In the genomic region with DNA sequence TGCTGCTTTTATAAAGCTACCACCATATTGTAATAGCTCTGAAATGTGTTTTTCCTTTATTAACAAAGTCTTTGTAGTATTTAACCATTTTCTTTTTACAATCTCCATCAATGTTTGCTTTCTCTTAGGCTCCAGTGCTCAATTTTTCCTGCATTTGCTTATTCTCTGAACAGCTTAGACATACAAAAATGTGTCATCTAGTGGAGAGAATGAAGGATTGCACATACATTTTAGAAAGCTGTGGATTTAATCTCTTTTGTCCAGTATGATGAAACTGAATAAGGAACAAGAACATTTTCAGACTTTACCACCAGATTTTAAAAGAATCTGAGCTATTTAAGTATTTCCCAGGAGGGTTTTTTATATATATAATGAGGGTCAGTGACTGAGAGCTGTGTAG, we compare ENCODE assay signal across 22 mouse cellular contexts. TPM values are rescaled to one million over a fixed set of nuclear protein-coding genes. Genes with fewer than 3 reads are reported as not detected.
DNase-seq lines count a peak whose midpoint lies in the region; ATAC-seq and TF ChIP-seq lines count a peak whose summit lies in the region.
"Had no signal": no experiment of that assay in that cellular context is flagged by ENCODE, and none has a peak within 500 bp of the region (broad histone marks: within the 10 kb centered on the region; RNA-seq: fewer than 3 reads in every experiment).

No protein-coding gene starts in this region.

- TF ChIP-seq EP300 in heart, postnatal 0 days (IDR thresholded peaks at IDR 0.05; ENCODE audit: low read depth): no peak

- no peak overlapping the region for H3K4me2 ChIP-seq in heart, postnatal 0 days (ENCODE audit: low read depth, low read length)
- no peak overlapping the region for H3K4me2 ChIP-seq in lung, embryonic 16.5 days (ENCODE audit: low read depth, low read length)
- no peak overlapping the region for H3K4me2 ChIP-seq in intestine, postnatal 0 days (replicated peaks; ENCODE audit: low read depth)
- H3K4me2 ChIP-seq: embryonic facial prominence, embryonic 12.5 days; hindbrain, embryonic 14.5 days; liver, embryonic 11.5 days; neural tube, embryonic 15.5 days had no signal

- peak; percentile 51 for DNase-seq in heart, postnatal 0 days (ENCODE audit: low spot score)
- DNase-seq in heart, adult 18-20 months: no peak
- DNase-seq in lung, postnatal 10 days: no peak
- peak; percentile 63 for DNase-seq in Muller cell, postnatal 12 days (ENCODE audit: inconsistent ontology term)
- DNase-seq in T-cell, adult 2 months (ENCODE audit: low spot score): no peak
- DNase-seq: adrenal gland, postnatal 25 days; cerebellum, adult 2 months; gastrocnemius, postnatal 36 days; kidney, adult 2 months; kidney, postnatal 4 days; layer of hippocampus, postnatal 36 days; left cerebral cortex, postnatal 4 days; lung, postnatal 14 days; thymus, postnatal 25 days had no signal

- peaks cover 9% of the 10 kb centered on the region for H3K4me1 ChIP-seq in heart, postnatal 0 days (ENCODE audit: control insufficient read depth, insufficient read depth)
- H3K4me1 ChIP-seq in lung, embryonic 16.5 days (replicated peaks; ENCODE audit: control insufficient read depth, insufficient read depth, low read length): peaks cover 16% of the 10 kb centered on the region
- no peaks in the 10 kb centered on the region for H3K4me1 ChIP-seq in intestine, postnatal 0 days (replicated peaks; ENCODE audit: control insufficient read depth, insufficient read depth, low read length)
- H3K4me1 ChIP-seq: embryonic facial prominence, embryonic 12.5 days; neural tube, embryonic 15.5 days had no signal

- H3K9me3 ChIP-seq in heart, postnatal 0 days (replicated peaks; ENCODE audit: control insufficient read depth, low read length): no peaks in the 10 kb centered on the region
- H3K9me3 ChIP-seq in lung, embryonic 16.5 days (ENCODE audit: control insufficient read depth, low read length): no peaks in the 10 kb centered on the region
- no peaks in the 10 kb centered on the region for H3K9me3 ChIP-seq in intestine, postnatal 0 days (ENCODE audit: control insufficient read depth)
- H3K9me3 ChIP-seq: embryonic facial prominence, embryonic 12.5 days; megakaryocyte, embryonic 14.5 days; neural tube, embryonic 15.5 days had no signal

- no peaks in the 10 kb centered on the region for H3K27me3 ChIP-seq in heart, postnatal 0 days (ENCODE audit: control insufficient read depth, insufficient read depth, low read length)
- no peaks in the 10 kb centered on the region for H3K27me3 ChIP-seq in lung, embryonic 16.5 days (ENCODE audit: control insufficient read depth, insufficient read depth, low read depth, low read length)
- no peaks in the 10 kb centered on the region for H3K27me3 ChIP-seq in intestine, postnatal 0 days (replicated peaks; ENCODE audit: control insufficient read depth, insufficient read depth, low read length)
- H3K27me3 ChIP-seq: embryonic facial prominence, embryonic 12.5 days; megakaryocyte, embryonic 14.5 days; neural tube, embryonic 15.5 days had no signal

- no peaks in the 10 kb centered on the region for H3K36me3 ChIP-seq in heart, postnatal 0 days (replicated peaks; ENCODE audit: control insufficient read depth, insufficient read depth, low read length)
- H3K36me3 ChIP-seq in lung, embryonic 16.5 days (ENCODE audit: control insufficient read depth, insufficient read depth, low read length): no peaks in the 10 kb centered on the region
- H3K36me3 ChIP-seq in intestine, postnatal 0 days (ENCODE audit: control insufficient read depth, insufficient read depth): no peaks in the 10 kb centered on the region
- H3K36me3 ChIP-seq: embryonic facial prominence, embryonic 12.5 days; neural tube, embryonic 15.5 days had no signal

- H3K4me3 ChIP-seq in heart, postnatal 0 days (ENCODE audit: low read depth, low read length): no peak overlapping the region
- H3K4me3 ChIP-seq in lung, embryonic 16.5 days (ENCODE audit: low read length): no peak overlapping the region
- no peak overlapping the region for H3K4me3 ChIP-seq in intestine, postnatal 0 days (ENCODE audit: low read depth, low read length)
- H3K4me3 ChIP-seq: embryonic facial prominence, embryonic 12.5 days; megakaryocyte, embryonic 14.5 days; neural tube, embryonic 15.5 days had no signal

- no peak overlapping the region for H3K9ac ChIP-seq in heart, postnatal 0 days (replicated peaks; ENCODE audit: low read depth, low read length)
- no peak overlapping the region for H3K9ac ChIP-seq in lung, embryonic 16.5 days (ENCODE audit: low read length)
- no peak overlapping the region for H3K9ac ChIP-seq in intestine, postnatal 0 days (ENCODE audit: low read depth, low read length)
- H3K9ac ChIP-seq: embryonic facial prominence, embryonic 12.5 days; hindbrain, embryonic 14.5 days; neural tube, embryonic 15.5 days had no signal

- ATAC-seq in heart, postnatal 0 days (ENCODE audit: insufficient read depth, low read depth): no peak
- ATAC-seq in lung, embryonic 16.5 days (ENCODE audit: low read depth): peak; percentile 53; the same call in 1 of the 2 replicates
- ATAC-seq in intestine, postnatal 0 days: no peak
- ATAC-seq: activated CD4-positive, CD25-positive, alpha-beta regulatory T cell, adult 4 months had no signal

- peak; percentile 51 for TF ChIP-seq CTCF in heart, postnatal 0 days (IDR thresholded peaks at IDR 0.05; ENCODE audit: low read depth)
- TF ChIP-seq CTCF in intestine, postnatal 0 days (IDR thresholded peaks at IDR 0.05; ENCODE audit: low read depth): peak; percentile 52; the same call in 1 of the 2 replicates

- H3K27ac ChIP-seq in heart, postnatal 0 days (ENCODE audit: low read depth): no peak overlapping the region
- H3K27ac ChIP-seq in lung, embryonic 16.5 days (ENCODE audit: low read length): no peak overlapping the region
- H3K27ac ChIP-seq in intestine, postnatal 0 days (ENCODE audit: low read depth, low read length): no peak overlapping the region
- H3K27ac ChIP-seq: embryonic facial prominence, embryonic 12.5 days; hindbrain, embryonic 14.5 days; neural tube, embryonic 15.5 days had no signal

RNA-seq across cellular contexts. Expression of a gene that starts 18.0 kb away (rescaled TPM):
- 17.5 and 27.9 TPM in 2 replicates for total RNA-seq in heart, postnatal 0 days (2014; rRNA removed; ENCODE audit: low replicate concordance)
- 26.4 and 27.7 TPM in 2 replicates for polyA plus RNA-seq in heart, postnatal 0 days (2015; fragmentation: Nextera tagmentation; extraction: Ambion mirVana)
- 10 to 100 TPM; 33.0 to 34.9 TPM for total RNA-seq in heart, adult 18-20 months (2021)
- polyA plus RNA-seq in lung, embryonic 16.5 days (2015; fragmentation: Nextera tagmentation; extraction: Ambion mirVana): 26.7 and 27.0 TPM in 2 replicates
- polyA plus RNA-seq in intestine, postnatal 0 days (2015; fragmentation: Nextera tagmentation; extraction: Ambion mirVana): 21.6 and 21.9 TPM in 2 replicates

Comparison
In these comparisons a context has a peak if more than half of its experiments do, and no peak if none do; other contexts are left out.
1. DNase-seq: peak in heart, postnatal 0 days (single experiment) and Muller cell, postnatal 12 days (single experiment); none in heart, adult 18-20 months (0 of 2), lung, postnatal 10 days (single experiment) and T-cell, adult 2 months (single experiment).